Mouse (Mus musculus) erythroblast, adult 5-6 weeks (primary cell): ENCODE results near the gene Upp1. TPM values are rescaled to one million over a fixed set of nuclear protein-coding genes. Genes with fewer than 3 reads are reported as not detected.
"Not testable (repeated sequence)": the region's sequence is repeated elsewhere in the genome, so short reads cannot be mapped to it uniquely, and the experiment has no call there.

Experiments
- ATAC-seq: replicated peaks from 2 replicates; pipeline ENCODE4 v1.8.0; 2016; ENCODE audit warnings: moderate number of reproducible peaks, mild to moderate bottlenecking, moderate TSS enrichment, inconsistent platforms; ENCODE audit not compliant: poor library complexity, low FRiP score, severe bottlenecking
- total RNA-seq, 2 experiments: library from RNA; stranded (forward) in 1 of 2; stranded (reverse) in 1 of 2; fragments of 150-400 nt in 1 of 2; fragments of 200-764, 138-1000 nt in 1 of 2; gene quantifications; 2 replicates each; pipeline versions ENCODE4 v1.2.3 to v1.2.4; 2015 to 2017; ENCODE audit warnings: low replicate concordance in 2 of 2

The Upp1 gene
- total RNA-seq, 2 experiments from 2014 or later, result 2.3 TPM; not detected in 1

DNA sequence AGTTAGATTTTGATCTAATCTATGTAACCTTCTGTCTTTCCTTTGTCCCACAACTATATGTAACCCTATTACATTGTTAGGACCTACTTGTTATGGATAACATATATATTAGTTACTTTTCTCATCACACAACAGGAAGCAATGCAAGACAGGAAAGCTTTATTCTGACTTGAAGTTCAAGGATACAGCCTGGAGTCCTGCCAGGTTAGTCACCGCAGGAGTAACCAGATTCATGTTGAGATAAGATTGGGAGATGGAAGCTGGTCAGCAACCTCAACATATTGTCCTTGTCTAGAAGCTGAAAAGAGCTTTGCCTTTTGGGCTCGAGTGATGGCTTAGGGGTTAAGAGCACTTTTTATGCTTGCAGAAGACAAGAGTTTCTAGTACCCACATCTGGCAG is 30.3 kb downstream of the Upp1 start:
- ATAC-seq, result no peak

GRCm38 (mm10) chr11:9150403-9150802 is 32.5 kb downstream of the Upp1 start:
- ATAC-seq, result not testable (repeated sequence)

DNA sequence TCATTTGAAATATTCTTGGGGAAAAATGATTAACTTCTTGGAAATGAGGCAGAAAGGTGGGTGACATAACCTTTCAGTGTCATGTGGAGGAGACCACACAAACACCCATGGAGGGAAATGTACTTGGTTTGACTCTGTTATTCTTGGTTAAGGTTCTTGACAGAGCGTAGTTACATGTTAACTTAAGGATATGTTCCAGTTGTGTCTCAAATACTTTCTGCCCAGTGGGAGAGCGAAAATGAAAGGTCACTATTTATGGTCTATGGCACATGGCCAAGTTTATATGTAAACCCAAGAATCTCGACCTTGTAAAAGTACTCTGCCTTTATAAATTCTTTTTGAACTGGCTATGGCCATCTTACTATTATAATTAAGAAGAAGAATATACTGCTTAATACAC is 42.0 kb downstream of the Upp1 start:
- no peak for ATAC-seq

DNA sequence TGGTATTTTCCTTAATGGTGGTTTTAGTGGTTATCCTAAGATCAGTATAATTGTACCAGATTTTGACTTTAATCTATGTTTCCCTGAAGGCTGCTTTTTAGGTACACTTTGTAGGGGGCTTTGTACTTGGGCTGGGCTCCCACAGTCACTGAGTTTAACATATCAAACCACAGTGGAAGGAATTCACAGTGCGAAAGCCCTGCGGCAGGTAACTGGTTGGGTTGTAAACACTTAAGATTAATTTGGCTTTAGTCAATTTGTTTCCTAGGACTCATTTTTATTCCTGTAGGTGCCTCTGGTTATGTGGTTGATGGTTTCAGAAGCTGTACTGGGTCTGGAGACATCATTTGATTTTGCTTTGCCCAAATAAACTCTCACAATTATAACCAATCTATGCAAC is 49.4 kb downstream of the Upp1 start:
- ATAC-seq, result no peak

DNA sequence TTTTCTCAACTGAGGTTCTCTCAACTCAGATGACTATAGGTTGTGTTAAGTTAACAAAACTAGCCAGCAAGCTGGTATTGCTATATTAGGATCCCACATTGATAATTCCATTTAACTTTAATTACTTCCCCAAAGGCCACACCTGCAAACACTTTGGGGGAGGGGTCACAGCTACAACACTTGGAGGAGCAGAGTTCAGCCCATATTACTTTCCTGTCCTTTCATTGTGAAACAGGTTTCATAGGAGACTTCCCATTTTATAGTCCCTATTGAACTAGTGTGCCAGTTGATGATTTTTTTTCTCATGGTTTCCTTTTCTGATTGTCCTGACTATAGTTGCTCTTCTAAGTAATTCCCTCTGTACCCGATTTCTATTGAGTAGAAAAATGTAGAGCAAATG is 63.6 kb downstream of the Upp1 start:
- no peak for ATAC-seq

Other genes with a start within 250 kb of the Upp1 start
- 0.77 TPM in 1 of 2 replicates, not detected in the other for gene Pkd1l1, start 144.8 kb upstream of the Upp1 start, total RNA-seq (2015; ENCODE audit: low replicate concordance)
- 2.0 and 3.5 TPM in 2 replicates for gene Pkd1l1, start 144.8 kb upstream of the Upp1 start, total RNA-seq (2017; ENCODE audit: low replicate concordance)
- gene Hus1, start 106.9 kb upstream of the Upp1 start, total RNA-seq (2015; ENCODE audit: low replicate concordance), result 4.4 and 5.0 TPM in 2 replicates
- 5.2 and 9.3 TPM in 2 replicates for gene Hus1, start 106.9 kb upstream of the Upp1 start, total RNA-seq (2017; ENCODE audit: low replicate concordance)
- gene Gm11992, start 69.5 kb upstream of the Upp1 start, total RNA-seq (2015; ENCODE audit: low replicate concordance), result not detected in 2 replicates
- gene Gm11992, start 69.5 kb upstream of the Upp1 start, total RNA-seq (2017; ENCODE audit: low replicate concordance), result 0.34 TPM in 1 of 2 replicates, not detected in the other
- not detected in 2 replicates for gene Sun3, start 69.1 kb upstream of the Upp1 start, total RNA-seq (2015; ENCODE audit: low replicate concordance)
- not detected in 2 replicates for gene Sun3, start 69.1 kb upstream of the Upp1 start, total RNA-seq (2017; ENCODE audit: low replicate concordance)
- 11.9 and 17.7 TPM in 2 replicates for gene Abca13, start 73.8 kb downstream of the Upp1 start, total RNA-seq (2015; ENCODE audit: low replicate concordance)
- 10.3 and 11.3 TPM in 2 replicates for gene Abca13, start 73.8 kb downstream of the Upp1 start, total RNA-seq (2017; ENCODE audit: low replicate concordance)